Mouse (Mus musculus): ENCODE measurements at regions not wholly inside any gene's neighbourhood (a gene's known extent, or its start where the extent isn't known, plus 50 kb on each side); places are given as distances from the start of the nearest gene placed in this dataset.

DNA sequence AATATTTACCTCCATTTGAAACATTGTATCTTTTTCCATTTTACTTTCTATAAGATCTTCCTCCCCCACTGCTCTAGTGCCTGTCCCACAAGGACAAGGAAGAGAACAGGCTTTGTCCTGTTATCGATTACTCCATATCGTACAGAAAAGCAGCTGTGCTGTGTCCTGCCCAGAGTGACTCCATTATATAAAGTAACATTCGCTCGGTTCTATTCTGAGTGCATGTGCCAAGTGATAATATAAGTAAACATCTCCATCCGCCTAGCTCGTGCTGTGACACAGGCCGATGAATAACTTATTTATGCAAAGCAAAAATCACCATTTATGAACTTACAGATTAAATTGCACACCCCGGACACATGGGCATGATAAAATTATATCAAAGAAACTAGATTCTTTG is 64.8 kb upstream of the Myo10 start:
- Histone ChIP-seq H3K27me3 (ENCODE audit: control insufficient read depth in 1 of 2, insufficient read depth in 2 of 2, low read length in 2 of 2) (no peaks in the 10 kb centered on the region), H3K4me1 (ENCODE audit: control insufficient read depth in 1 of 2, insufficient read depth in 2 of 2, low read length in 2 of 2) (no peaks in the 10 kb centered on the region), H3K9ac (ENCODE audit: control insufficient read depth, low read depth, low read length, poor library complexity, severe bottlenecking) (no peak overlapping the region), H3K27ac (ENCODE audit: control insufficient read depth, low read depth, low read length) (no peak overlapping the region), H3K4me3 (ENCODE audit: control insufficient read depth in 1 of 2, insufficient read depth in 1 of 2, low read depth in 2 of 2, low read length in 2 of 2) (no peak overlapping the region), H3K9me3 (replicated peaks; ENCODE audit: insufficient read depth, low read length) (no peaks in the 10 kb centered on the region; the same call in 1 of the 2 replicates), H3K79me2 (ENCODE audit: control insufficient read depth, insufficient read depth, low read length, poor library complexity) (no peaks in the 10 kb centered on the region), H3K36me3 (ENCODE audit: control insufficient read depth in 1 of 2, insufficient read depth in 2 of 2, low read length in 2 of 2) (no peaks in the 10 kb centered on the region)
- DNase-seq (ENCODE audit: low read depth, low spot score), result no peak
- TF ChIP-seq E2F4 (IDR thresholded peaks at IDR 0.05; ENCODE audit: borderline replicate concordance, low read depth, low read length), result no peak
- TF ChIP-seq MYC (IDR thresholded peaks at IDR 0.05; ENCODE audit: low read depth, low read length), result no peak
- TF ChIP-seq ZMIZ1 (IDR thresholded peaks at IDR 0.05; ENCODE audit: low read depth, low read length), result no peak
- no peak for TF ChIP-seq RAD21 (IDR thresholded peaks at IDR 0.05; ENCODE audit: low read depth, low read length)

DNA sequence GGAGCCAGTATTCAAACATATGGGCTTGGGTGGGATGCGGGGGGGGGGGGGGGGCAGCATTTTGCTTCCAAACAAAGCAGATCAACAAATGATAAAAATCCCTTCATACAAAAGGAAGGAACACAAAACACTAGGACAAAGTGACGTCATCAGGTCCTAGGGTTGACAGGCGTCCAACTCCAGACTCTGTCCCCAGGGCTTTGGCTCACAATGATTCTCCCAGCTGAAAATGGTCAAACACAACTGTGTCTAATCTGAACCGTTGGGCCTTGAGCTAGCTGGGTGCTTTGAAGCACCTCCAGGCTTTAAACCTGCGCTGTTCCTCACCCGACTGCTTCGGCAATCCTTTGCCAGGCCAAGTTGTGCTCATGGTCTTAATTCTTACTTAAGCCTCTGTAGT is 64.1 kb upstream of the Myo10 start:
- Histone ChIP-seq H3K4me1 (ENCODE audit: control insufficient read depth in 1 of 2, insufficient read depth in 2 of 2, low read length in 2 of 2) (no peaks in the 10 kb centered on the region), H3K79me2 (ENCODE audit: control insufficient read depth, insufficient read depth, low read length, poor library complexity) (no peaks in the 10 kb centered on the region), H3K9ac (ENCODE audit: control insufficient read depth, low read depth, low read length, poor library complexity, severe bottlenecking) (no peak overlapping the region), H3K36me3 (ENCODE audit: control insufficient read depth in 1 of 2, insufficient read depth in 2 of 2, low read length in 2 of 2) (no peaks in the 10 kb centered on the region), H3K27ac (ENCODE audit: control insufficient read depth, low read depth, low read length) (no peak overlapping the region), H3K9me3 (replicated peaks; ENCODE audit: insufficient read depth, low read length) (no peaks in the 10 kb centered on the region; the same call in 1 of the 2 replicates), H3K27me3 (ENCODE audit: control insufficient read depth in 1 of 2, insufficient read depth in 2 of 2, low read length in 2 of 2) (no peaks in the 10 kb centered on the region), H3K4me3 (ENCODE audit: control insufficient read depth in 1 of 2, insufficient read depth in 1 of 2, low read depth in 2 of 2, low read length in 2 of 2) (no peak overlapping the region)
- no peak for TF ChIP-seq SIN3A (IDR thresholded peaks at IDR 0.05; ENCODE audit: low read length)
- no peak for TF ChIP-seq SMC3 (IDR thresholded peaks at IDR 0.05; ENCODE audit: low read depth, low read length)
- no peak for TF ChIP-seq KAT2A (conservative IDR thresholded peaks at IDR 0.05; ENCODE audit: low read depth, low read length)
- no peak for TF ChIP-seq TCF12 (IDR thresholded peaks at IDR 0.05; ENCODE audit: low read depth, low read length)
- no peak for TF ChIP-seq TBP (IDR thresholded peaks at IDR 0.05; ENCODE audit: low read depth, low read length)
- TF ChIP-seq TAL1 (IDR thresholded peaks at IDR 0.05; ENCODE audit: low read length), result no peak
- TF ChIP-seq MAFK (IDR thresholded peaks at IDR 0.05; ENCODE audit: borderline replicate concordance, low read depth, low read length), result no peak
- TF ChIP-seq RAD21 (IDR thresholded peaks at IDR 0.05; ENCODE audit: low read depth, low read length), result no peak
- TF ChIP-seq MYB (IDR thresholded peaks at IDR 0.05; ENCODE audit: low read depth, low read length), result no peak
- no peak for TF ChIP-seq CTCF (IDR thresholded peaks at IDR 0.05 in 2 of 3, conservative IDR thresholded peaks at IDR 0.05 in 1 of 3; ENCODE audit: control insufficient read depth in 1 of 3, insufficient read depth in 1 of 3, low read depth in 2 of 3, low read length in 3 of 3, poor library complexity in 1 of 3, severe bottlenecking in 1 of 3)
- TF ChIP-seq UBTF (IDR thresholded peaks at IDR 0.05; ENCODE audit: borderline replicate concordance, insufficient read depth, low read depth, low read length), result no peak
- no peak for DNase-seq (ENCODE audit: low read depth, low spot score)

DNA sequence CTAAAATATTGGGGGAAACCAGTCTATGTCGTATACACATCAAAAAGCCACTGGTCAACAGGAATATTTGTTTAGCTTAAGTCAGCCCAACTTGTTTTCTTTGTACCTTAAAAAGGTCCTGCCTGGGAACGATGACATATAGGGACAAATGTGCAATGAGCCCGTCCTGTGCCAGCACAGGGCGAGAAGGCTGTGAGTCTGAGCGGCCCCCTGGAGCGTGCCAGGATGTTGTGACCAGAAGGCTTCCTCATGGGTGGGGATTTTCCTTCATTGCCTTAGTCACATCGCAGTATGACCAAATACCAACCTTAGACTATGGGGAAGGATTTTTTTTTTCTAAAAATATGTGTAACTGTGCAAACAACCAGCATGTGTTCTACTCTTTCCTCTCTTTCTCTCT is 58.7 kb upstream of the Myo10 start:
- H3K36me3 ChIP-seq (ENCODE audit: control insufficient read depth in 1 of 2, insufficient read depth in 2 of 2, low read length in 2 of 2), result no peaks in the 10 kb centered on the region
- H3K9me3 ChIP-seq (replicated peaks; ENCODE audit: insufficient read depth, low read length), result no peaks in the 10 kb centered on the region; the same call in 1 of the 2 replicates
- no peaks in the 10 kb centered on the region for H3K4me1 ChIP-seq (ENCODE audit: control insufficient read depth in 1 of 2, insufficient read depth in 2 of 2, low read length in 2 of 2)
- no peak overlapping the region for H3K9ac ChIP-seq (ENCODE audit: control insufficient read depth, low read depth, low read length, poor library complexity, severe bottlenecking)
- DNase-seq (ENCODE audit: low read depth, low spot score), result no peak
- no peak overlapping the region for H3K27ac ChIP-seq (ENCODE audit: control insufficient read depth, low read depth, low read length)
- no peak for TF ChIP-seq USF1 (IDR thresholded peaks at IDR 0.05; ENCODE audit: low read depth, low read length)
- TF ChIP-seq NELFE (IDR thresholded peaks at IDR 0.05; ENCODE audit: low read depth, low read length), result no peak
- TF ChIP-seq TBP (IDR thresholded peaks at IDR 0.05; ENCODE audit: low read depth, low read length), result no peak
- TF ChIP-seq NRF1 (IDR thresholded peaks at IDR 0.05; ENCODE audit: insufficient read depth, low read depth, low read length, poor library complexity, severe bottlenecking), result no peak
- no peak for TF ChIP-seq MXI1 (IDR thresholded peaks at IDR 0.05; ENCODE audit: low read depth, low read length)
- no peak for TF ChIP-seq CHD2 (IDR thresholded peaks at IDR 0.05; ENCODE audit: low read length)
- TF ChIP-seq UBTF (IDR thresholded peaks at IDR 0.05; ENCODE audit: borderline replicate concordance, insufficient read depth, low read depth, low read length), result no peak
- TF ChIP-seq POLR2A (IDR thresholded peaks at IDR 0.05; ENCODE audit: control insufficient read depth in 1 of 2, insufficient read depth in 1 of 2, low read depth in 1 of 2, low read length in 2 of 2, poor library complexity in 1 of 2), result no peak
- TF ChIP-seq RAD21 (IDR thresholded peaks at IDR 0.05; ENCODE audit: low read depth, low read length), result no peak
- no peak for TF ChIP-seq TAL1 (IDR thresholded peaks at IDR 0.05; ENCODE audit: low read length)
- no peak for TF ChIP-seq EP300 (IDR thresholded peaks at IDR 0.05; ENCODE audit: low read depth in 1 of 2, low read length in 2 of 2)
- TF ChIP-seq POLR2AphosphoS2 (IDR thresholded peaks at IDR 0.05; ENCODE audit: low read length), result no peak
- H3K4me3 ChIP-seq (ENCODE audit: control insufficient read depth in 1 of 2, insufficient read depth in 1 of 2, low read depth in 2 of 2, low read length in 2 of 2), result no peak overlapping the region
- H3K79me2 ChIP-seq (ENCODE audit: control insufficient read depth, insufficient read depth, low read length, poor library complexity), result no peaks in the 10 kb centered on the region
- H3K27me3 ChIP-seq (ENCODE audit: control insufficient read depth in 1 of 2, insufficient read depth in 2 of 2, low read length in 2 of 2), result no peaks in the 10 kb centered on the region
